Mouse (Mus musculus) kidney, embryonic 14.5 days (tissue): Measurements from ENCODE around the gene Usp6nl. TPM values are rescaled to one million over a fixed set of nuclear protein-coding genes. Genes with fewer than 3 reads are reported as not detected.

Experiments used
- ATAC-seq: fragments of 200-750 bp; cut with Nextera tagmentation; 2 replicates; pipeline ENCODE4 v1.8.0; 2017; ENCODE audit warnings: moderate number of reproducible peaks, mild to moderate bottlenecking, moderate TSS enrichment, moderate library complexity; ENCODE audit not compliant: low FRiP score, low TSS enrichment
- H3K27ac ChIP-seq: fragments of 300-500 bp; sonication (generic); 2 replicates; pipeline ENCODE4 v1.5.1; 2014; ENCODE audit warnings: low read depth, mild to moderate bottlenecking, low read length, moderate library complexity, mixed read lengths
- H3K27me3 ChIP-seq: fragments of 300-500 bp; sonication (generic); 2 replicates; pipeline ENCODE4 v1.6.1; 2014; ENCODE audit warnings: mild to moderate bottlenecking, low read length; ENCODE audit not compliant: control insufficient read depth, insufficient read depth
- H3K36me3 ChIP-seq: fragments of 300-500 bp; sonication (generic); 2 replicates; pipeline ENCODE4 v1.6.1; 2014; ENCODE audit warnings: low read length, mixed read lengths; ENCODE audit not compliant: control insufficient read depth, insufficient read depth
- H3K4me1 ChIP-seq: fragments of 300-500 bp; sonication (generic); 2 replicates; pipeline ENCODE4 v1.6.1; 2014; ENCODE audit warnings: low read length, mixed read lengths; ENCODE audit not compliant: control insufficient read depth, insufficient read depth
- H3K4me2 ChIP-seq: fragments of 300-500 bp; sonication (generic); replicated peaks from 2 replicates; pipeline ENCODE4 v1.6.1; 2014; ENCODE audit warnings: low read depth, mild to moderate bottlenecking, low read length
- H3K4me3 ChIP-seq: fragments of 300-500 bp; sonication (generic); 2 replicates; pipeline ENCODE4 v1.5.1; 2014; ENCODE audit warnings: mild to moderate bottlenecking, low read length
- H3K9ac ChIP-seq: fragments of 300-500 bp; sonication (generic); 2 replicates; pipeline ENCODE4 v1.6.1; 2014; ENCODE audit warnings: low read depth, mild to moderate bottlenecking, low read length, moderate library complexity
- H3K9me3 ChIP-seq: fragments of 300-500 bp; sonication (generic); 2 replicates; pipeline ENCODE4 v1.6.1; 2016; ENCODE audit warnings: low read length; ENCODE audit not compliant: control insufficient read depth
- WGBS: fragments of 180-500 bp; shearing (Covaris S2); extraction: QIAGEN DNeasy Blood & Tissue Kit; methylation state at CpG from one replicate; pipeline ENCODE4 v1.1.7; 2014; 5-methylcytosine and 5-hydroxymethylcytosine counted together
- polyA plus RNA-seq: library from polyadenylated mRNA; unstranded; fragments of >200 nt; fragmentation: Nextera tagmentation; extraction: Ambion mirVana; gene quantifications from 2 replicates; pipeline ENCODE4 v1.2.1, GENCODE M21; 2014

Gene Usp6nl
- 5.6 and 15.9 TPM in 2 replicates for polyA plus RNA-seq

- H3K36me3 ChIP-seq, result no peaks in the 10 kb centered on the region
- WGBS, result under 1% methylated on average over 55 of the region's 75 CpGs
- H3K4me2 ChIP-seq, result peak within 1 kb of the TSS; percentile 62
- peak within 1 kb of the TSS; percentile 95 for H3K9ac ChIP-seq
- H3K9me3 ChIP-seq, result no peaks in the 10 kb centered on the region
- peak; percentile 90 for ATAC-seq
- peak within 1 kb of the TSS; percentile 99 for H3K27ac ChIP-seq
- peak within 1 kb of the TSS; percentile 91 for H3K4me3 ChIP-seq
- peaks cover 16% of the 10 kb centered on the region; the same call in 1 of the 2 replicates for H3K4me1 ChIP-seq
- H3K27me3 ChIP-seq, result no peaks in the 10 kb centered on the region
Observed at GRCm38 (mm10) chr2:6322376-6322901, at the start of gene Usp6nl. Gene Usp6nl (plus strand): TSS chr2:6322667.

- H3K27ac ChIP-seq, result 0 out of 2 replicates have a peak overlapping the region, but pooled peaks have one; percentile 17
- WGBS, result 19% methylated on average over 10 of the region's 10 CpGs
Observed at GRCm38 (mm10) chr2:6273392-6273845, 49.0 kb upstream of the Usp6nl start.

GRCm38 (mm10) chr2:6278813-6279530, 43.5 kb upstream of the Usp6nl start:
- ATAC-seq, result no peak
- Histone ChIP-seq H3K27ac (no peak overlapping the region), H3K27me3 (no peaks in the 10 kb centered on the region), H3K9ac (no peak overlapping the region), H3K4me1 (peaks cover 6% of the 10 kb centered on the region; the same call in 1 of the 2 replicates), H3K4me3 (no peak overlapping the region), H3K9me3 (no peaks in the 10 kb centered on the region), H3K4me2 (no peak overlapping the region), H3K36me3 (no peaks in the 10 kb centered on the region)
- WGBS, result 86% methylated on average over 10 of the region's 10 CpGs

More at GRCm38 (mm10) chr2:6273392-6273845, 49.0 kb upstream of the Usp6nl start:
- H3K4me2 ChIP-seq, result no peak overlapping the region; the same call in 1 of the 2 replicates
- H3K9ac ChIP-seq, result no peak overlapping the region
- no peaks in the 10 kb centered on the region for H3K9me3 ChIP-seq
- H3K4me3 ChIP-seq, result no peak overlapping the region
- H3K4me1 ChIP-seq, result 0 out of 2 replicates have a peak, but pooled peaks cover 7% of the 10 kb centered on the region
- ATAC-seq, result no peak; the same call in 1 of the 2 replicates
- H3K27me3 ChIP-seq, result no peaks in the 10 kb centered on the region
- H3K36me3 ChIP-seq, result no peaks in the 10 kb centered on the region

GRCm38 (mm10) chr2:6279614-6280301, 42.7 kb upstream of the Usp6nl start:
- Histone ChIP-seq H3K4me3 (no peak overlapping the region), H3K9ac (no peak overlapping the region), H3K4me2 (no peak overlapping the region), H3K4me1 (peaks cover 6% of the 10 kb centered on the region; the same call in 1 of the 2 replicates), H3K27me3 (no peaks in the 10 kb centered on the region), H3K36me3 (no peaks in the 10 kb centered on the region), H3K9me3 (no peaks in the 10 kb centered on the region), H3K27ac (no peak overlapping the region)
- WGBS, result 10% methylated on average over 10 of the region's 10 CpGs
- ATAC-seq, result no peak

- Histone ChIP-seq H3K4me3 (no peak overlapping the region), H3K27ac (no peak overlapping the region), H3K9ac (no peak overlapping the region), H3K9me3 (no peaks in the 10 kb centered on the region), H3K4me2 (no peak overlapping the region), H3K4me1 (peaks cover 6% of the 10 kb centered on the region; the same call in 1 of the 2 replicates), H3K27me3 (no peaks in the 10 kb centered on the region), H3K36me3 (no peaks in the 10 kb centered on the region)
- no peak for ATAC-seq
- 87% methylated on average over 2 of the region's 2 CpGs for WGBS
Observed at GRCm38 (mm10) chr2:6283569-6283968, 38.9 kb upstream of the Usp6nl start.

GRCm38 (mm10) chr2:6284784-6285183, 37.7 kb upstream of the Usp6nl start:
- no peak for ATAC-seq
- Histone ChIP-seq H3K27me3 (no peaks in the 10 kb centered on the region), H3K36me3 (no peaks in the 10 kb centered on the region), H3K9me3 (no peaks in the 10 kb centered on the region), H3K4me3 (no peak overlapping the region), H3K27ac (no peak overlapping the region), H3K4me2 (no peak overlapping the region), H3K4me1 (peaks cover 3% of the 10 kb centered on the region; the same call in 1 of the 2 replicates), H3K9ac (no peak overlapping the region)
- 83% methylated on average over 3 of the region's 3 CpGs for WGBS

- no peaks in the 10 kb centered on the region for H3K9me3 ChIP-seq
- ATAC-seq, result no peak
- WGBS, result 95% methylated on average over 1 of the region's 1 CpGs
- H3K27me3 ChIP-seq, result no peaks in the 10 kb centered on the region
- no peaks in the 10 kb centered on the region for H3K36me3 ChIP-seq
- no peaks in the 10 kb centered on the region for H3K4me1 ChIP-seq
- H3K9ac ChIP-seq, result no peak overlapping the region
- H3K4me3 ChIP-seq, result no peak overlapping the region
- no peak overlapping the region for H3K27ac ChIP-seq
- no peak overlapping the region for H3K4me2 ChIP-seq
Observed at GRCm38 (mm10) chr2:6285794-6286193, 36.7 kb upstream of the Usp6nl start.

GRCm38 (mm10) chr2:6293825-6294444, 28.5 kb upstream of the Usp6nl start:
- Histone ChIP-seq H3K4me3 (no peak overlapping the region), H3K36me3 (no peaks in the 10 kb centered on the region), H3K4me2 (no peak overlapping the region), H3K9ac (no peak overlapping the region), H3K4me1 (no peaks in the 10 kb centered on the region), H3K27ac (no peak overlapping the region), H3K9me3 (no peaks in the 10 kb centered on the region), H3K27me3 (no peaks in the 10 kb centered on the region)
- 65% methylated on average over 11 of the region's 11 CpGs for whole genome bisulfite sequencing
- ATAC-seq, result no peak
